Mouse (Mus musculus) CH12.LX (cell line): ENCODE data around the gene C8g. TPM values are rescaled to one million over a fixed set of nuclear protein-coding genes. Genes with fewer than 3 reads are reported as not detected.

Experiments used
- DNase-seq: peaks from one replicate; pipeline ENCODE4 v3.0.0-alpha.2; 2013; ENCODE audit errors: extremely low read depth
- H3K27ac ChIP-seq: 2 replicates; pipeline ENCODE4 v1.5.1; 2012; ENCODE audit warnings: low read depth, mild to moderate bottlenecking, control low read depth, moderate library complexity; ENCODE audit not compliant: insufficient read depth
- H3K27me3 ChIP-seq: replicated peaks from 2 replicates; pipeline ENCODE3; 2012; ENCODE audit warnings: inconsistent platforms
- H3K36me3 ChIP-seq, 2 experiments: replicated peaks in 1 of 2; 2 replicates each; pipeline versions ENCODE3 to v1.6.1; 2012; ENCODE audit warnings: inconsistent platforms in 1 of 2, low read length in 1 of 2, mild to moderate bottlenecking in 1 of 2, mixed read lengths in 1 of 2, moderate library complexity in 1 of 2; ENCODE audit not compliant: control insufficient read depth in 1 of 2, insufficient read depth in 1 of 2
- H3K4me1 ChIP-seq, 2 experiments: 2 replicates each; pipeline ENCODE4 v1.6.1; 2012; ENCODE audit warnings: inconsistent platforms in 1 of 2, moderate library complexity in 1 of 2; ENCODE audit not compliant: insufficient read depth in 2 of 2, control insufficient read depth in 1 of 2
- H3K4me2 ChIP-seq: 2 replicates; pipeline ENCODE4 v1.6.1; 2012; ENCODE audit warnings: low read depth, mild to moderate bottlenecking, control low read depth; ENCODE audit not compliant: poor library complexity, insufficient read depth, severe bottlenecking
- H3K4me3 ChIP-seq, 3 experiments: fragments of 150-350 bp in 1 of 3; sonication (generic) in 1 of 3; replicated peaks in 1 of 3; 2 replicates each; pipeline versions ENCODE3 to v1.5.1; 2011 to 2012; ENCODE audit warnings: low read depth in 2 of 3, low read length in 2 of 3, mild to moderate bottlenecking in 2 of 3, moderate library complexity in 2 of 3, control low read depth in 1 of 3, improper control_type of control experiment in 1 of 3, inconsistent platforms in 1 of 3, mixed read lengths in 1 of 3; ENCODE audit not compliant: poor library complexity in 1 of 3
- H3K79me2 ChIP-seq: replicated peaks from 2 replicates; pipeline ENCODE4 v1.6.1; 2012; ENCODE audit warnings: mild to moderate bottlenecking, moderate library complexity; ENCODE audit not compliant: control insufficient read depth, poor library complexity, insufficient read depth, severe bottlenecking; ENCODE audit errors: extremely low read depth
- H3K9ac ChIP-seq: 2 replicates; pipeline ENCODE4 v1.6.1; 2012; ENCODE audit warnings: low read depth, mild to moderate bottlenecking, control low read depth, moderate library complexity; ENCODE audit not compliant: insufficient read depth
- H3K9me3 ChIP-seq: replicated peaks from 2 replicates; pipeline ENCODE3; 2012; ENCODE audit warnings: low read length, inconsistent platforms, mixed read lengths
- BHLHE40 ChIP-seq: IDR thresholded peaks from 2 replicates; pipeline ENCODE4 v1.6.1; 2011; ENCODE audit warnings: mild to moderate bottlenecking, low read depth, low read length, improper control_type of control experiment
- CHD1 ChIP-seq: IDR thresholded peaks from 2 replicates; pipeline ENCODE4 v1.6.1; 2012; ENCODE audit warnings: low read depth, low read length, improper control_type of control experiment, inconsistent platforms
- CTCF ChIP-seq, 2 experiments: IDR thresholded peaks in 1 of 2; conservative IDR thresholded peaks in 1 of 2; 2 replicates each; pipeline ENCODE4 v1.5.1; 2011 to 2012; ENCODE audit warnings: low read depth in 2 of 2, low read length in 2 of 2, improper control_type of control experiment in 1 of 2, inconsistent platforms in 1 of 2, mild to moderate bottlenecking in 1 of 2, moderate library complexity in 1 of 2
- E2F4 ChIP-seq: IDR thresholded peaks from 2 replicates; pipeline ENCODE4 v1.6.1; 2011; ENCODE audit warnings: low read depth, low read length, improper control_type of control experiment; ENCODE audit not compliant: insufficient replicate concordance
- ETS1 ChIP-seq: conservative IDR thresholded peaks from 2 replicates; pipeline ENCODE4 v1.6.1; 2012; ENCODE audit warnings: low read depth, mild to moderate bottlenecking, inconsistent platforms, low read length, improper control_type of control experiment, moderate library complexity
- HCFC1 ChIP-seq: IDR thresholded peaks from 2 replicates; pipeline ENCODE4 v1.6.1; 2012; ENCODE audit warnings: low read depth, mild to moderate bottlenecking, inconsistent platforms, low read length, improper control_type of control experiment
- IRF4 ChIP-seq: IDR thresholded peaks from 2 replicates; pipeline ENCODE4 v1.6.1; 2014; ENCODE audit warnings: low read depth, mild to moderate bottlenecking, inconsistent platforms, low read length, improper control_type of control experiment
- JUN ChIP-seq: IDR thresholded peaks from 2 replicates; pipeline ENCODE4 v1.6.1; 2011; ENCODE audit warnings: low read depth, mild to moderate bottlenecking, low read length, improper control_type of control experiment, moderate library complexity; ENCODE audit not compliant: insufficient read depth
- JUND ChIP-seq: conservative IDR thresholded peaks from 2 replicates; pipeline ENCODE4 v1.6.1; 2011; ENCODE audit warnings: low read depth, low read length, improper control_type of control experiment
- MAFK ChIP-seq: IDR thresholded peaks from 2 replicates; pipeline ENCODE4 v1.6.1; 2011; ENCODE audit warnings: low read length, improper control_type of control experiment; ENCODE audit not compliant: insufficient replicate concordance
- MAZ ChIP-seq: IDR thresholded peaks from 2 replicates; pipeline ENCODE4 v1.6.1; 2012; ENCODE audit warnings: low read depth, mild to moderate bottlenecking, inconsistent platforms, low read length, improper control_type of control experiment, moderate library complexity
- MEF2A ChIP-seq: IDR thresholded peaks from 2 replicates; pipeline ENCODE4 v1.6.1; 2014; ENCODE audit warnings: low read depth, mild to moderate bottlenecking, inconsistent platforms, low read length, improper control_type of control experiment, borderline replicate concordance
- MXI1 ChIP-seq: IDR thresholded peaks from 2 replicates; pipeline ENCODE4 v1.6.1; 2011; ENCODE audit warnings: mild to moderate bottlenecking, low read depth, low read length, improper control_type of control experiment
- MYC ChIP-seq: IDR thresholded peaks from 2 replicates; pipeline ENCODE4 v1.6.1; 2011; ENCODE audit warnings: low read depth, mild to moderate bottlenecking, improper control_type of control experiment, low read length
- PAX5 ChIP-seq: IDR thresholded peaks from 2 replicates; pipeline ENCODE4 v1.6.1; 2012; ENCODE audit warnings: low read length, inconsistent platforms, mixed read lengths
- POLR2A ChIP-seq: IDR thresholded peaks from 2 replicates; pipeline ENCODE4 v1.6.1; 2011; ENCODE audit warnings: low read depth, mild to moderate bottlenecking, improper control_type of control experiment, low read length
- RAD21 ChIP-seq: IDR thresholded peaks from 2 replicates; pipeline ENCODE4 v1.6.1; 2011; ENCODE audit warnings: low read depth, mild to moderate bottlenecking, low read length, improper control_type of control experiment, moderate library complexity
- RCOR1 ChIP-seq: conservative IDR thresholded peaks from 2 replicates; pipeline ENCODE4 v1.6.1; 2012; ENCODE audit warnings: low read depth, mild to moderate bottlenecking, inconsistent platforms, low read length, improper control_type of control experiment
- SIN3A ChIP-seq: IDR thresholded peaks from 2 replicates; pipeline ENCODE4 v1.6.1; 2012; ENCODE audit warnings: low read length, improper control_type of control experiment, inconsistent platforms
- UBTF ChIP-seq: IDR thresholded peaks from 2 replicates; pipeline ENCODE4 v1.6.1; 2012; ENCODE audit warnings: low read depth, mild to moderate bottlenecking, inconsistent platforms, low read length, improper control_type of control experiment, moderate library complexity
- USF2 ChIP-seq: conservative IDR thresholded peaks from 2 replicates; pipeline ENCODE4 v1.6.1; 2011; ENCODE audit warnings: low read depth, low read length, improper control_type of control experiment
- ZC3H11A ChIP-seq: IDR thresholded peaks from 2 replicates; pipeline ENCODE4 v1.6.1; 2012; ENCODE audit warnings: low read depth, mild to moderate bottlenecking, inconsistent platforms, low read length, improper control_type of control experiment
- ZKSCAN1 ChIP-seq: IDR thresholded peaks from 2 replicates; pipeline ENCODE4 v1.6.1; 2012; ENCODE audit warnings: low read depth, inconsistent platforms, low read length, improper control_type of control experiment, borderline replicate concordance
- dilution Hi-C: fragments of 300-500 bp; cut with MboI; formaldehyde crosslinking; loops from 2 replicates; pipeline ENCODE4 v1.14.3; 2020; ENCODE audit warnings: low sequenced_read_pairs; ENCODE audit not compliant: extremely low pct_unique_long_range_greater_than_20kb, extremely low pct_ligation_motif_present
- in situ Hi-C: fragments of 300-500 bp; cut with MboI; formaldehyde crosslinking; loops from 3 replicates; pipeline ENCODE4 v1.14.3; 2019; ENCODE audit warnings: low sequenced_read_pairs, low pct_ligation_motif_present, low pct_unique_long_range_greater_than_20kb, mixed read lengths
- polyA plus RNA-seq: library from polyadenylated mRNA; unstranded; fragments of >175 nt; gene quantifications from 2 replicates; pipeline ENCODE4 v1.2.1, GENCODE M21; 2012; ENCODE audit warnings: low read depth; ENCODE audit not compliant: insufficient read length
- total RNA-seq, 2 experiments: library from RNA; depleted of rRNA; stranded (reverse); fragments of 300-350 nt in 1 of 2; fragments of >200 nt in 1 of 2; gene quantifications; 2 replicates each; pipeline ENCODE4 v1.2.3; 2012 to 2014

C8g gene
- total and polyA plus RNA-seq, 3 experiments, result 1.2 to 2.7 (median 1.7) TPM

DNA sequence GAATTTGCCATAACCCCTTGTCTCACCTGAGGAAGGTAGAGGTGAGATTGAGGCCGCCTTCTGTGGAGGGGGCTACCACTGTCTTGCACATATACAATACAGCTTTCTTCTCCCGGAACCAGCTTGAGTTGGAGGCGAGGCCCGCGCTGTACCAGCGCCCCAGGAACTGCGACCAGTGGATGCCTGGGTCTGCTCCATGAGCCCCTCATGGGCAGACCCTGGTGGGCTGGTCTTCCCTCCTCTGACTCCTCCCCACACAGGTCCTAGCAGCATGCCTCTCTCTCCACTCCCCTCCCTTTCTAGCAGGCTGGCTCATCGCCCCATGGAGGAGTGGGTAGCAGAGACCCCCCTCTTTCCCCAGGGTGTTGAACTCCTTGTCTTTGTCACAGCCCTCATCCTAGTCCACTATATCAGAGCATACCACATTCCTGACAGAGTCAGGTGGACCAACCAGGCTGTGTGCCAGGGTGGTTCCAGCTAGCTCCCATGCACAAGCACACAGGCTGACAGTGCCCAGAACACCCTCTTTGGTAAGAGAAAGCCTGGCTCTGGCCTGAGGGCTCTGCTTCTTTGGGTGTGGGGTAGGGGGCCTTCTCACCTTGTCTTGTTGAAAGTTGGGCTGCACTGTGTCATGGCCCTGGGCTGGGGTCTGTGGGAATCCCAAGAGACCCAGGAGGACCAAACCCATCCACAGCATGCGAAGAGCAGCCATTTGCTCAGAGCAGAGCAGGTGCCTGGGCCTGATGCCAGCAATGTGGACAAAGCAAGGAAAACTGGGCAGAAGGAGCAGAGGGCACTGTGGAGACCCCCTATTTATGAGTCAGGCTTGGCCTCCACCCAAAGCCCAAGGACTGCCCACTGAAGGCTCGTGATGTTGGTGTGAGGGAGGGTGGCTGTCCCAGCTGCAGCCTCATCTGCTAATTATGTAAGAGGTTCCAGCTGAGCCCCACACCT, 32.3 kb downstream of the C8g start:
- no peak for DNase-seq
- H3K9me3 ChIP-seq, result no peaks in the 10 kb centered on the region
- H3K36me3 ChIP-seq, result no peaks in the 10 kb centered on the region
- TF ChIP-seq MYC (no peak), UBTF (no peak), USF2 (no peak), RCOR1 (no peak), CTCF (conservative IDR thresholded peaks at IDR 0.05 in 1 of 2, IDR thresholded peaks at IDR 0.05 in 1 of 2; ENCODE audit: low read depth in 2 of 2, low read length in 2 of 2) (no peak), POLR2A (no peak), ZKSCAN1 (no peak), MEF2A (no peak), JUN (no peak), HCFC1 (no peak), BHLHE40 (no peak), E2F4 (no peak)
- H3K27ac ChIP-seq, result no peak overlapping the region
- in situ Hi-C loops, result no loop called here
- dilution Hi-C loops, result no loop called here
- no peak overlapping the region for H3K4me3 ChIP-seq
- no peak overlapping the region for H3K4me2 ChIP-seq
- H3K9ac ChIP-seq, result no peak overlapping the region
- peaks cover 21 to 51% of the 10 kb centered on the region in 2 experiments for H3K4me1 ChIP-seq
- no peaks in the 10 kb centered on the region for H3K27me3 ChIP-seq
- no peaks in the 10 kb centered on the region for H3K79me2 ChIP-seq

DNA sequence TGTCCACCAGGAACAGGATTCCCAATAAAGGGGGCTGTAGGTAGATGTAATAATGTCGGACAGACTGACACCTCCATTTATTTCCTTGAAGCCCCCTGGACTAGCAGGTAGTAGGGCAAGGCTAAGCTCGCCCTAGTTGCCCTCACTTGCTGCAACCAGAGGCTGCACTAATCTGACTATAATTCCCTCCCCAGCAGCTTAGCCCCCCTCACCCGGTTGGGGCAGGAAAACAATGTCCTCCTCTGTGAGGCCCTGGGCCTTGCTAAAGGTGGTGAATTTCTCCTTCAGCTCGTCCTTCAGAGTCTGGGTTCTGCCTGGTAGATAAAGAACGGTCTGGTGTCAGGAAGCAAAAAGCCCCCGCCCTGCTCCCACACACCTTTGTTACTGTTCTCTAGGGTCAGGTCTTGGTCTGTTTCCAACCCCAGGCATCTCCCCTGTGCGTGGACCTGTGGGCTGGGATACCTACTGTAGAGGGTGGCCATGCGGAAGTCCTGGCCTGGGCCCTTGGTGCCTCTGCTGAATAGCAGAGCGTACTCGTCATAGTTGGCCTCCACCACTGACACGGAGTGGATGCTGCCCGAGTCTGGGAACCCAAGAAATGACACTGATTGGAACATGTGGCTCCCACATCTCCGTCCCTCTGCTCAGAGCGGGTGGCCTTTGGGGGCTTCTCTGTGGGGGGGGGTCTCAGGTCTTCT, 33.8 kb downstream of the C8g start:
- no peaks in the 10 kb centered on the region for H3K9me3 ChIP-seq
- TF ChIP-seq SIN3A (no peak), MXI1 (no peak), RAD21 (no peak), E2F4 (no peak), MAFK (no peak), ZC3H11A (no peak), ETS1 (no peak), IRF4 (no peak), JUND (no peak), UBTF (no peak), MAZ (no peak), CHD1 (no peak), PAX5 (no peak)
- TF ChIP-seq, all 38 proteins: peak for 0
- in situ Hi-C loops, result no loop called here
- no peak for DNase-seq
- Histone ChIP-seq H3K27me3 (no peaks in the 10 kb centered on the region), H3K9ac (no peak overlapping the region), H3K27ac (no peak overlapping the region), H3K4me2 (no peak overlapping the region), H3K79me2 (no peaks in the 10 kb centered on the region), H3K4me1 (peaks cover 27 to 59% of the 10 kb centered on the region in 2 experiments), H3K36me3 (no peaks in the 10 kb centered on the region), H3K4me3 (no peak overlapping the region)
- dilution Hi-C loops, result no loop called here
